Mouse (Mus musculus) heart, embryonic 11.5 days (tissue): ENCODE measurements around the gene Slc44a2. TPM values are rescaled to one million over a fixed set of nuclear protein-coding genes. Genes with fewer than 3 reads are reported as not detected.

ENCODE experiments used
- ATAC-seq: fragments of 200-750 bp; cut with Nextera tagmentation; replicated peaks from 2 replicates; pipeline ENCODE4 v1.8.0; 2017; ENCODE audit warnings: moderate library complexity; ENCODE audit not compliant: insufficient number of reproducible peaks, low FRiP score, low TSS enrichment
- H3K27ac ChIP-seq: fragments of 300-500 bp; sonication (generic); 2 replicates; pipeline ENCODE4 v1.5.1; 2014; ENCODE audit warnings: mild to moderate bottlenecking, low read depth, low read length
- H3K27me3 ChIP-seq: fragments of 300-500 bp; sonication (generic); 2 replicates; pipeline ENCODE4 v1.6.1; 2014; ENCODE audit warnings: mild to moderate bottlenecking, low read length, mixed read lengths; ENCODE audit not compliant: control insufficient read depth, insufficient read depth
- H3K36me3 ChIP-seq: fragments of 300-500 bp; sonication (generic); 2 replicates; pipeline ENCODE4 v1.6.1; 2014; ENCODE audit warnings: mild to moderate bottlenecking, low read length, moderate library complexity, mixed read lengths; ENCODE audit not compliant: control insufficient read depth, insufficient read depth
- H3K4me1 ChIP-seq: fragments of 300-500 bp; sonication (generic); 2 replicates; pipeline ENCODE4 v1.6.1; 2014; ENCODE audit warnings: low read length; ENCODE audit not compliant: control insufficient read depth, insufficient read depth
- H3K4me2 ChIP-seq: fragments of 300-500 bp; sonication (generic); 2 replicates; pipeline ENCODE4 v1.6.1; 2014; ENCODE audit warnings: mild to moderate bottlenecking, moderate library complexity
- H3K4me3 ChIP-seq: fragments of 300-500 bp; sonication (generic); 2 replicates; pipeline ENCODE4 v1.5.1; 2014; ENCODE audit warnings: low read depth, low read length
- H3K9ac ChIP-seq: fragments of 300-500 bp; sonication (generic); 2 replicates; pipeline ENCODE4 v1.6.1; 2014; ENCODE audit warnings: mild to moderate bottlenecking, low read depth, low read length, moderate library complexity
- H3K9me3 ChIP-seq: fragments of 300-500 bp; sonication (generic); replicated peaks from 2 replicates; pipeline ENCODE4 v1.6.1; 2016; ENCODE audit warnings: low read length; ENCODE audit not compliant: control insufficient read depth
- WGBS: fragments of 180-500 bp; shearing (Covaris S2); extraction: QIAGEN DNeasy Blood & Tissue Kit; methylation state at CpG from one replicate; pipeline ENCODE4 v1.1.7; 2014; ENCODE audit not compliant: insufficient replicate concordance; 5-methylcytosine and 5-hydroxymethylcytosine counted together
- polyA plus RNA-seq: library from polyadenylated mRNA; unstranded; fragments of >200 nt; fragmentation: Nextera tagmentation; extraction: Ambion mirVana; gene quantifications from 2 replicates; pipeline ENCODE4 v1.2.1, GENCODE M21; 2014

The Slc44a2 gene
- polyA plus RNA-seq, result 62.3 and 70.0 TPM in 2 replicates

DNA sequence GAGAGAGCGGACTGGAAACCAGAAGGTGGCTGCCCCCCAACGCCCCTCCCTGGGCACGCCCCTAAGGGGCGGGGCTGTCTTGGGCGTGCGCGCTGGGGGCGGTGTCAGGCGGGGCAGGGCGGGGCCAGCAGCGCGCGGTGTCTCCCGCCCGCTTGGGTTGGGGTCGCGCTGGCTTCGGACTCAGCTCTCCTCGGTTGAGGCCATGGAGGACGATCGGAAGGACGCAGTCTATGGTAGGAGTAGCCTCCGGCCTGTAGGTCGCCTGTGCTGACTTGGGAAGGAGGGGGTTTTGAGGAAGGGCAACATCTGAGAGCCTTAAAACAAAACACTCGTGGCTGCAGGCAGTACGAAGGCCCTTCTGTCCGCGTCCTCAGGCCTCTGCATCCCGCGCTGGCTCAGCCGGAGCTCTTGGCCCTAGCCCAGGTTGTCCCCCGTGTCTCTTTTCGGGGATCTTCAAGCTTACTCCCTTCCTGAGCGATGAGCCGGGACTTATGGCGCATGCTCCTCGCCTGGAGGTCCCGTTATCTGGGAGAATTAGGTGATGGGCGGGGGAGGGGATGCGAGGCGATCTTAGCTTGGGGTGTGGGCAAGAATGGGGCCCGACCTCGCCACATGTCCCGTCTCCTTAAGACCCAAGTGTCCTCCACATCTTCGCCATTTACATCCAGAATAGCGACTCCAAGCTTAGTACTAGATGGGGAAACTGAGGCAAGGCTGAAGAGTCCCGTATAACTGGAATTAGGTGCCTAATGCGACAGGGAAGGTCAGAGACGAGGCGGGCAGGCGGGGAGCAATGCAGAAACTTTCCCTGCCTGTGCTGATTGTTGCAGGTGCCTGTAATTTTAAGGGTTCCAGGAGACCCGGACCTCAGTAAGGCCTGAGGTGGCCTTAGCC lies at the start of gene Slc44a2:
Slc44a2 (plus strand) TSS at position 80 of the 894 bp plus-strand sequence.
- Histone ChIP-seq H3K27ac (peak within 1 kb of the TSS; percentile 77), H3K4me2 (peak within 1 kb of the TSS; percentile 98), H3K4me3 (peak within 1 kb of the TSS; percentile 84), H3K9me3 (no peaks in the 10 kb centered on the region), H3K27me3 (no peaks in the 10 kb centered on the region), H3K9ac (peak within 1 kb of the TSS; percentile 90), H3K4me1 (peaks cover 16% of the 10 kb centered on the region), H3K36me3 (no peaks in the 10 kb centered on the region)
- peak; percentile 91 for ATAC-seq
- WGBS, result under 1% methylated on average over 52 of the region's 52 CpGs

DNA sequence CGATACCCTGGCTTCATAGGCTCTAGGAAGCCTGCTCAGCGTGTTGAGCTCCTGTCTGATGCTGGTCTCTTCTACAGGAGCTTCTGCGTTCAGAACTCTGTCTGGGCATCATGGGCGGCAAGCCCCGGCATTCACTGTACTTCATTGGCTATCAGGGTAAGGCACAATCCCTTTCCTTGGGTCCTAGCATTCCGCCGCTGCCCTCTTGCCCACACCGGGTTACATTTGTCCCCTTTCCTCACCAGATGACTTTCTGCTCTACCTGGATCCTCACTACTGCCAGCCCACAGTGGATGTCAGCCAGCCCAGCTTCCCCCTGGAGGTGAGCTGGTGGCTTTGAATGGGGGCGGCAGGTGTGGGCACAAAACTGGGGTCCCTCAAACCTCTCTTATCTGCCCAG lies 48.1 kb upstream of the Slc44a2 start:
- Histone ChIP-seq H3K27ac (no peak overlapping the region), H3K4me1 (peaks cover 16% of the 10 kb centered on the region), H3K4me2 (no peak overlapping the region), H3K9me3 (no peaks in the 10 kb centered on the region), H3K9ac (no peak overlapping the region), H3K36me3 (peaks cover 55% of the 10 kb centered on the region), H3K4me3 (no peak overlapping the region), H3K27me3 (no peaks in the 10 kb centered on the region)
- 93% methylated on average over 9 of the region's 9 CpGs for WGBS
- no peak for ATAC-seq

DNA sequence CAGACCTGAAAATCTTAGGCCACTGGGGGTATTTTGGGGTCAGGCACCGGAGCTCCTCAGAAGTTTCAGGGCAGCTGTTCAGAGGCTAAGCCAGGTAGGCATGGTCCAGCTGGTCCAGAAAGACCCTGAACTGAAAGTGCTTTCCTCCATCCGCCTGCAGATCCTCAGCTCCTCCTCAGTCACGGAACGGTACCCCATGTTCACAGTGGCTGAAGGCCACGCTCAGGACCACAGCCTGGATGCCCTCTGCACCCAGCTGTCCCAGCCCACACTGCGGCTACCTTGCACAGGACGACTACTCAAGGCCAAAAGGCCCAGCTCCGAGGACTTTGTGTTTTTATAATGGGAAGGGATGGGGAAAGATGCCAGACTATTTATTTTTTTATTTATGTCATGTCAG lies 47.4 kb upstream of the Slc44a2 start:
- no peak overlapping the region for H3K4me2 ChIP-seq
- H3K4me3 ChIP-seq, result no peak overlapping the region
- peaks cover 15% of the 10 kb centered on the region for H3K4me1 ChIP-seq
- no peaks in the 10 kb centered on the region for H3K27me3 ChIP-seq
- ATAC-seq, result no peak
- no peak overlapping the region for H3K9ac ChIP-seq
- no peak overlapping the region; the same call in 1 of the 2 replicates for H3K27ac ChIP-seq
- H3K36me3 ChIP-seq, result peaks cover 59% of the 10 kb centered on the region
- 87% methylated on average over 8 of the region's 8 CpGs for WGBS
- no peaks in the 10 kb centered on the region for H3K9me3 ChIP-seq

DNA sequence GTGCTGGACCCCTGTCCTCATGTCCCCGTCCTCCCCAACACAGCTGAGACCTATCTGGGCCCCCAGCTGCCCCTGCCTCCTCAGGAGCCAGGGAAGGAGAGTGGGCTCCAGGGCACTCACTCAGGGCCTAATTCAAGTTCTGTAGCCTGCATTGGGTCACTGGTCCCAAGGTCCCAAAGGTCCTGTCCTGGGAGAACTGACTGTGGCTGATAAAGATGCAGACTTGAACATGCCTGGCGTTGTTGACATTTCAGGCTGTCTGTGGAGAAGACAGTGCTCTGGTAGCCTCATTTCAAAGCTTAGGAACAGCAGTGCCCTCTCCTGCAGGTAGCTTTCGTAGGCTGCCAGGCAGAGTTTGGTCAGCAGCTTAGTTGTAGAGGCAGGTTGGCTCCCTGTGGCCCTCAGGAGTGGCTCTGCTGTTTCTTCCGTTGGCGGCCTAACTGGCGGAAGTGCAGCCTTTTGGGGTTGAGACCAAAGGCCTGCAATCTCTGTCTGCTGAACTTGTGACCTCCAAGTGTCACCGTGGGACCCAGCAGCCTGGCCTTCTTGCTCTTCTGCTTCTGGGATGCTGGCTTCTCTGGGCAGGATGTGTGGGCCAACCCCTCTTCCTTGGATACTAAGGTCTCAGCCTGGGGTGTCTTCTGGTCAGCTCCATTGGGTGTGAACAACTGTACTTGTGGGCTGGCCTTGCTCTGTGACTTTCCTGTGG lies 46.8 kb upstream of the Slc44a2 start:
- H3K36me3 ChIP-seq, result peaks cover 56% of the 10 kb centered on the region
- H3K4me2 ChIP-seq, result no peak overlapping the region
- WGBS, result 56% methylated on average over 7 of the region's 7 CpGs
- peak overlapping the region; percentile 55 for H3K27ac ChIP-seq
- ATAC-seq, result no peak
- H3K4me3 ChIP-seq, result no peak overlapping the region
- no peaks in the 10 kb centered on the region for H3K27me3 ChIP-seq
- no peaks in the 10 kb centered on the region for H3K9me3 ChIP-seq
- H3K9ac ChIP-seq, result no peak overlapping the region
- peaks cover 15% of the 10 kb centered on the region for H3K4me1 ChIP-seq

DNA sequence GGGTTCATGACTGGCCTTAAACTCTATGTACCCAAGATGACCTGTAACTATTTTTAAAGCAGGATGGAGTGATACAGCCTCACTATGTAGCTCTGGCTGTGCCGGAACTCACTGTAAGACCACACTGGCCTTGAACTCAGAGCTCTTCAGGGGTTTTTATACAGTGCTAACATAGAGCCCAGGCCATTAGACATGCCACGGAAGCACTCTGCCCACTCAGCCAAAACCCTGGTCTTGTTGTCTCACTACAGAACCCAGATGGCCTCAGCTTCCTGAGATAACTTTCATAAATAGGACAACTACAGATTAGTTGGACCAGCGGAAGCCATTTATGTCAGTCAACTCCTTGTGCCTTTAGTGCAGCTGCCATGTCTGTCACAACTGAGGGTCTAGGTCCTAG lies 46.2 kb upstream of the Slc44a2 start:
- Histone ChIP-seq H3K9me3 (no peaks in the 10 kb centered on the region), H3K4me1 (peaks cover 15% of the 10 kb centered on the region), H3K27ac (peak overlapping the region; percentile 55; the same call in 1 of the 2 replicates)

DNA sequence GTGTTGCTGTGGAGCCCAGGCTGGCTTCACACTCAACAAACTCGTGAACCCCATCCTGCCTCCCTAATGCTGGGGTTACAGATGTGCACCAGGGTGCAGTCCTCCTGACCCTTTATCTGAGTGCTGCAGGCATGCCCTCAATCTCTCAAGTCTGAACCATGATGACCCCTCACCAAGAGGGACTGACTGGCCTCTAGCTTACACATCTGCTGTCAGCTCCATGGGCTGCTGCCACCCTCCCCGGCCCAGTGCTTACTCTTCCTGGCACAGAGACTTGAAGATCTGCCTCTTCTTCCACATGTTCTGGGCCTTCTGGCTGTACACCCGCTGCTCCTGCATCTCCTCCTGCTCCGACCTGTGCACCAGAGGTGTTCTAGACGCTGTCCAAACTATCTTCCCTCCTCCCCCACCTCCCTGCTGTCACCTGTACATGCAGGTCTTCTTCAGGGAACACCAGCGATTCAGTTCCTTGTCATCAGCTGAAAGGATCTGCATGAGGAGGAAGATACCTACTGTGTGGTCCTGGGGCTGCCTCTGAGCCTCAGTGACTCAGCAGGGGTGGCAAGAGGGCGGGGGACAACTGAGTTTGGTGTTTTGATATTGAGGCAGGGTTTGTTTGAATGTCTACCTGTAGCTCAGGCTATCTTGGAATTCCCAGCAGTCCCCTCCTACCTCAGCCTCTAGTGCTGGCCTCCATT lies 45.3 kb upstream of the Slc44a2 start:
- Histone ChIP-seq H3K9ac (no peak overlapping the region), H3K4me1 (peaks cover 15% of the 10 kb centered on the region), H3K4me2 (no peak overlapping the region), H3K36me3 (peaks cover 59% of the 10 kb centered on the region), H3K27ac (no peak overlapping the region), H3K27me3 (no peaks in the 10 kb centered on the region), H3K4me3 (no peak overlapping the region), H3K9me3 (no peaks in the 10 kb centered on the region)
- 0 out of 2 replicates have a peak, but pooled peaks have one; percentile 19 for ATAC-seq
- WGBS, result 82% methylated on average over 7 of the region's 7 CpGs

More for the DNA sequence above, 46.2 kb upstream of the Slc44a2 start:
- Histone ChIP-seq H3K4me2 (no peak overlapping the region), H3K4me3 (no peak overlapping the region), H3K27me3 (no peaks in the 10 kb centered on the region), H3K9ac (no peak overlapping the region), H3K36me3 (peaks cover 62% of the 10 kb centered on the region)
- no peak for ATAC-seq
- 68% methylated on average over 3 of the region's 3 CpGs for WGBS

DNA sequence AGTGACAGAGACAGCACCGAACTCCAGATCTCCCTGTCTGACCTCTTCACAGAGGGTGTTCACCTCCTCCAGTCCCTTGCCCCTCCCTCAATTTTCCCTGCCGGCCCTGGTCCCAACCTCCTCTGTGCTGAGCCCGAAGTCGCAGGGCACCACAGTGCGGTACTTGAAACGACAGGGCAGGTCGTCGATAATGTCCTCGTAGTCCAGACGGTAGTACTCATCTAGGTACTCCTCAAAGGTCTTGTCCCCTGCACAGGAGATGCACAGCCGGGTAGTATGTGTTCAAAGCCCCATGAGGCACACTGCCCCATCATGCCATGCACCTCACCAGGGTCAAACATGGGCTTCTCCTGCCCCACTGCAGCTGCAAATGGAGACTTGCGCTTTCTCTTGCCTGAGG lies 44.8 kb upstream of the Slc44a2 start:
- ATAC-seq, result no peak
- Histone ChIP-seq H3K4me1 (peaks cover 15% of the 10 kb centered on the region), H3K36me3 (peaks cover 54% of the 10 kb centered on the region), H3K4me2 (no peak overlapping the region), H3K4me3 (no peak overlapping the region), H3K27ac (no peak overlapping the region), H3K9ac (no peak overlapping the region), H3K27me3 (no peaks in the 10 kb centered on the region), H3K9me3 (no peaks in the 10 kb centered on the region)
- 87% methylated on average over 12 of the region's 12 CpGs for WGBS

DNA sequence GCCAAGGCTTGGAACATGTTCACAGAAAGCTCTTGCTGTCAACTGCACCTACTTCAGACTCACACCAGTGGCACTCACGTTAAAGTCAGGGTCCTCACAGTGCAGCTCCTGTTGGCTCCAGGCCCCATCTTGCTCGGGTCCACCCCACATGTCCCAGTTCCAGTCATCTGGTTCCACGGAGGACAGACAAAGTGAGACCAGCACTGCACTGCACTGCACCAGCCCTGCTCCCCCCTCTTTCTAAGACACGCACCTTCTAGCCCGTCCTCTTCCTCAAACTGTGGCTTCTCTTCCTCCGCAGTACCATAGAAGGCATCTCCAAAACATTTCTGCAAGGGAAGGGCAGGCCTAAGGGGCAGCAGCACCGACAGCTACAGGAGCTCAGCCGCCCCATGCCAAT lies 44.2 kb upstream of the Slc44a2 start:
- Histone ChIP-seq H3K9ac (no peak overlapping the region), H3K4me1 (peaks cover 15% of the 10 kb centered on the region), H3K4me2 (no peak overlapping the region), H3K27ac (no peak overlapping the region), H3K9me3 (no peaks in the 10 kb centered on the region), H3K36me3 (peaks cover 53% of the 10 kb centered on the region), H3K4me3 (no peak overlapping the region), H3K27me3 (no peaks in the 10 kb centered on the region)
- 88% methylated on average over 8 of the region's 8 CpGs for WGBS
- no peak for ATAC-seq
